Mouse (Mus musculus) liver, embryonic 14.5 days (tissue): ENCODE results near the gene Gpr34.

Experiments used
- CTCF ChIP-seq: IDR thresholded peaks from 2 replicates; pipeline ENCODE4 v1.5.1; 2016; ENCODE audit warnings: antibody characterized with exemption, low read depth, control low read depth
- EP300 ChIP-seq: IDR thresholded peaks from 2 replicates; pipeline ENCODE4 v1.6.1; 2016; ENCODE audit warnings: antibody characterized with exemption, low read depth

GRCm38 (mm10) chrX:13659201-13659890 is 27.5 kb downstream of the Gpr34 start:
- no peak for TF ChIP-seq CTCF
- TF ChIP-seq EP300 = no peak
